Mouse (Mus musculus): ENCODE measurements around the gene Eml1. TPM values are rescaled to one million over a fixed set of nuclear protein-coding genes. Genes with fewer than 3 reads are reported as not detected.

Gene Eml1
- polyA plus RNA-seq, 1 experiment, result not detected

DNA sequence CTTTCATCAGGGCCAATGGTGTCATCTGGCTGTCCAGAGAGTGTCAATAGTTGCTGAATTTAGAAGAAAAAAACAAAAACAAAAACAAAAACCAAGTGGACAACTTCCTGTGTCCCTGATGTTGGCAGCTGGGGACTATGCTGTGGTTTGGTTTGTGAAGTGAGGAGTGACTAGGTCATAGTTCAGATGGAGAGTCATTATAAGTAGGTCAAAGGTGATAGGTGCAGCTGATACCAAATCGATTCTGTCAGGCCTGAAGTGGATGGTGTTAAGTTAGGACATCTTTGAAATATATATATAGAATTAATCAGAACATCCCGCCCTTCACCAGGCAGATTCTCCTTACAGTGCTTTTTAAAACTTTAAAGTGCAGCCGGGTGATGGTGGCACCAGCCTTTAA is 103.7 kb downstream of the Eml1 start:
- no peak for TF ChIP-seq GATA1 (IDR thresholded peaks at IDR 0.05; ENCODE audit: low read length)

DNA sequence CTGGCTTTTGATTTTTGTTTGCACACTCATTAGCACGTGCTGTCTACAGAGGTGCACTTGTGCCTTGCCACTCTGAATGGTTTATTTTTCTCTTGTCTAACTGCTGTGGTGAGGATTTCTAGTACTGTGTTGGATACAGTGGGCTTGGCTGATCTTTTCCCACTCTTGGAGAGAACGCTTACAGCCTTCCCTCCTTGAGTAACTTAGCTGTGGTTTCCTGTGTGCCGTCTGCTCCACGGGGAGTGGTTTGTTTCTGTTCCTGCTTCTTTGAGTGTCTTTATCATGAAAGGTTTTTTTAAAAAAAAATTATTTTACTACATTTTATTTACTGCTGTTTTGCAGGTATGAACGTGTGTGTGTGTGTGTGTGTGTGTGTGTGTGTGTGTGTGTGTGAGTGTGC is 108.0 kb downstream of the Eml1 start:
- no peak for TF ChIP-seq GATA1 (IDR thresholded peaks at IDR 0.05; ENCODE audit: low read length)

DNA sequence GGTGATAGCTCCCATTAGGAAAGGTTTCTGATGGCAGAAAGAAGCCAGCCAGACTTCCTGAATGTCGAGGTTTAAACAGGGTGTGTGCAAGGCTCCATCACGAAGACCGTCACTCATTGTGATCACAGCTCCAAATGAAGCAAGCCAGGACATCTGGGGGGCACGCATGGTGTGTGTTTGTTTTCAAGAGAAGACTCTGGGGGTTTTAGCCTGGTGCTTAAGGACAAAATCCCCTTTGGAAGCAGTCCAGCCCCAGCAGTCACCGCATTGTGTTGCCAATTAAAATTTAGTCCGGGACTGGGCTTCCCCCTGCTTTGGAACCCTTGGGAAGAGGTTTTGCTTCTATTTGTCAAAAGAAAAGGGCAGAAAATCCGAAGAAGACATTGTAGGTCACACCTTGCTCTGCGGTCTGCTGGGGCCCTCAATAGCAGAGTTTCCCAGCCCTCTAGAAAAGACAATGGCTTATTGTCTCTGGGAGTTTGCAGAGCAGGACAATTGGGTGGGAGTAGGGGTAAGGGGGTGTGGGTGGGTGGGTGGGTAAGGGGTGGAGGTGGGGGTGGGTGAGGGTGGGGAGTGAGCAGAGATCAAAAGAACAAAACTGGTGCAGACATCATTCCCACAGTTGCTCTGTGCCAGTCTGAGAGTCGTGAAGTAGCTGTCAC is 110.1 kb downstream of the Eml1 start:
- no peak for TF ChIP-seq GATA1 (IDR thresholded peaks at IDR 0.05; ENCODE audit: low read length)

DNA sequence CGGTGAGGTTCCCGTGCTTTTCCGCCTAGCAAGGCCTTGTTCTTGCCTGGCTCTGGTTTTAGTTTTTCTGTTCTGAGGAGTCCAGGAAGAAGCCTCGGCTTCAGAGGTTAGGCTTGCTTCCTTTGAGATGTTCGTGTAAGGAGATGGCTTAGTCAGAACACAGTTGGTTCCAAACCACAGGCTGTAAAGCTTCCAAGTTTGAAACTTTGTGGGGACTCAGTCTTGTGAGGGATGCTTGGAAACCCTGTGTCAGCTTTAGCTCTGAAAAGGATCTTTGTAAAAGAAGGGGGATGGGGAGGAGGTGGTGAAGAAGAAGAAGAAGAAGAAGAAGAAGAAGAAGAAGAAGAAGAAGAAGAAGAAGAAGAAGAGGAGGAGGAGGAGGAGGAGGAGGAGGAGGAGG is 118.3 kb downstream of the Eml1 start:
- no peak for TF ChIP-seq GATA1 (IDR thresholded peaks at IDR 0.05; ENCODE audit: low read length)

DNA sequence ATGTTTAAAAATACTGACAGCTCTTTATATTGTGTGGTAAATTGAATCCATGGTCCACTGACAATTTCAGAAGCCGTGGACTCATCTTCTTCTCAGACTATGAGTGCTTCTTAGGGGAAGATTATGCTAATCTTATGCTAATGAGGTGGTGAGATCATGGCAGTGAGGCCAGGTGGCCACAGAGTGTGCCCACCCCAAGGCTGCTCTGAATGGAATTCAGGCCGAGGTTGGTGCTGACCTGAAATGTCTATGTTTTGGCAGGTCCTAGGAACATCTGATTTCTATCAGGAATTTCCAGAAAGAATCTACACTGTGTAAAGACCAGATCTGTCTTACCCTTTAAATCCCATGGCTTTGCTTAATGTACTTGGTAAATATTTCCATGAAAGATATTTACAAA is 119.0 kb downstream of the Eml1 start:
- TF ChIP-seq GATA1 (IDR thresholded peaks at IDR 0.05; ENCODE audit: low read length), result no peak

DNA sequence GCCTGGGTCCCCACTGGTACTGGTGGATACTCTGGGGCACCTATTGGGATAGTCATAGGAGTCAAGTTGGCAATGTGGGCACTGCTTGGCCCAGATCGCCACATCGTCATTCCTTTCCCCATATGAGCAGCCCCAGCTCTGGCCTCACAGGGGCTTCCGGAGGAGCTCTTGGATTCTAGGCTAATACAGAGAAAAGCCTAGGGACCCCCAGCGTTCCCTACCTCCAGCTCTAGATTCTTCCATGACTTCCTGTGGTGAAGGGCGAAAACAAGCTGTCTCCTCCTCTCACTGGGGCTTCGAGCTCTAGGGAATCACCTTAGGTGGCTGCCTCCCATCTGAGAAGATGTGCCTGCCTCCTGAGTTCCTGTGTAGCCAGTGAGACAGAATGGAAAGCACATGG is 119.6 kb downstream of the Eml1 start:
- TF ChIP-seq GATA1 (IDR thresholded peaks at IDR 0.05; ENCODE audit: low read length), result no peak

DNA sequence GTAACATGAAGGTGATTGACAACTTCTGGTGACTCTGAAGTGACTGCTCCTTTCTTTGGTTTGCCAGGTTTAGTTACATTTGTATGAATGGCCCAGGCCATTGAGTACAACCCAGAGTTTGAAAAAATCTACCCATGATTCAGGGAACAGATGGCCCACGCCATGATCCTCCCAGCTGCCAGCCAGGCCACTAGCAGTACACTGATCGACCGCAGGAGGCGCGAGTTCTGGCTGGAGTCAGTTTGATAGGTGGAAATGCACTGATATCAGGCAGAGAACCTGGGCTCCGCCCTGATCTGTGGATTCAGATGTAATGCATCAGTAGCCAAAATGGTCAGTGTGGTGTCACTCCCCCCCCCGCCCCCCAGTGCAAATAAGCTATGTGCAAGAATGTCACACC is 120.2 kb downstream of the Eml1 start:
- no peak for TF ChIP-seq GATA1 (IDR thresholded peaks at IDR 0.05; ENCODE audit: low read length)

DNA sequence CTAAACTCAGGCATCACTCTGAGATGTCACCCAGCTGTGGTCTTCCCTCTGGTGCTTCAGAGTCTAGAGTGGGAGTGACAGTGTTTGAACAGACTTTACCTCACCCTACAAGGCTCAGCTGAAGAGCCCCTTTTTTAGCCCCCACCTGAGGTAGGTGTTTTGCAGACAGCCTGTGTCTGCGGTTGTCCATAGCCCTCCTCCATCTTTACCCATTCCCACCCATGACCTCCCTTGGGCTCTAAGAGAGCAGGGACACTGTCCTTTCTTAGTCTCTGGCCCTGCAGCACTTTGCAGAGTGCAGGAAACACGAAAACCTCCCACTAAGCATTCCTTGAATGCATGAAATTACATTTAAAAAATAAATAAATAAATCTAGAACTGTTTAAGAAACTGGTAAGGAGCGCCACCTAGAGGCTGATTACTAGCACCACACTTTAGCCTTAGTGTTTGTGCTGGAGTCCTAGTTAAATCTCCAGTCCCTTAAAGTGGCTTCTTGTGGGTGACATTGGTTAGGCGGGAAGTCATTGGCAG is 123.3 kb downstream of the Eml1 start:
- TF ChIP-seq GATA1 (IDR thresholded peaks at IDR 0.05; ENCODE audit: low read length), result no peak

DNA sequence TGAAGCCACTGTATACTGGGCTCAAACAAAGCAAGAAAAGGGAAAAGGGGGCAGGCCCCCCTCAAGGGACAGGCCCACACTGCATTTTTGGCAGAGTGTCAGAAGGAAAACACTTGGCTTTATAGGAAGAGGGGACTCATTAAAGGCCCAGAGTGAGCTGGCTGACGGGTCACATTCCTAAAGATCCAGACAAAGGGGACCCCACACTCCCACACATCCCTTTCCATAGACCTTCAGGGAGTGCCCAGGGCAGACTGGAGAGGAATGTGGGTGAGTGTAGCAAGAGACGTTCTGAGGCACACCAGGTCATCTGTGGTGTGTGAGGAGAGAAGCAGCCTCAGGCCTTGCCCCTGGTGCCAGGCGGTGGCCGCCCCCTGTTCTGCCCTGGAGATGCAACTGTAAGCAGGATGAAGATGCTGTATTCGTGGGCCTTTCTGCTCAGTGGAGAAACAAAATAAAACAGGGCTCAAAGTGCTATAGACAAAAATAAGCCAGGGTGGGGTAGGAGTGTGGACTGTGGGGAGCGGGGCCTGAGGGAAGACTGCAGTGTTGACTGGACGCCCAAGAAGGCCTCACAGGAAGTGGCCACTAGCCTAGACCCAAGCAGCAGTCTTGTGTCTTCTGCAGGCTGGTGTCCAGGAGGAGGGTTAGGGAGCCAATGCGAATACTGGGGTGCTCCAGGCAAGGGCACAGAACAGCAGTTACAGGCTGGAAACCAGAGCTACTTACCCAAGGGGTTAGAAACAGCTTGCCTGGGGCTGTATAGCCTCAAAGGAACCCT is 124.9 kb downstream of the Eml1 start:
- no peak for TF ChIP-seq GATA1 (IDR thresholded peaks at IDR 0.05; ENCODE audit: low read length)

DNA sequence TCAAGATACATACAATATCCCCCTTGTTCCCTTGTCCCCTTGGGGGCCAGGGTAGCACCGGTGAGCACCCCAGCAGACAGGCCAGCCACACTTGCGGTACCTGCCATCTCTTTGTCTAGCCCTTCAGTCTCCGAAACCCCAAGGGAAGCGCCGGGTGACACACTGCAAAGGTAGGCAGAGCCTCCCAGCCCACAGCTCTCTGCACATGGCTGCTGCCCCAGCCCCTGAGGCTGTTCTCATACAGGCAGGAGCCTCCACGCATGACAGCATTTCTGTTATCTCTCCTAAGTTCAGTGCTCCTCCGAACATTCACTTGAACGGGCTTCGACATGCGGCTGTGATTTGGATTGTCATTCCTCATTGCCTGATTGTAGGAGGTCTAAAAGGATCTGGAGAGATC is 132.3 kb downstream of the Eml1 start:
- no peak for TF ChIP-seq GATA1 (IDR thresholded peaks at IDR 0.05; ENCODE audit: low read length)

DNA sequence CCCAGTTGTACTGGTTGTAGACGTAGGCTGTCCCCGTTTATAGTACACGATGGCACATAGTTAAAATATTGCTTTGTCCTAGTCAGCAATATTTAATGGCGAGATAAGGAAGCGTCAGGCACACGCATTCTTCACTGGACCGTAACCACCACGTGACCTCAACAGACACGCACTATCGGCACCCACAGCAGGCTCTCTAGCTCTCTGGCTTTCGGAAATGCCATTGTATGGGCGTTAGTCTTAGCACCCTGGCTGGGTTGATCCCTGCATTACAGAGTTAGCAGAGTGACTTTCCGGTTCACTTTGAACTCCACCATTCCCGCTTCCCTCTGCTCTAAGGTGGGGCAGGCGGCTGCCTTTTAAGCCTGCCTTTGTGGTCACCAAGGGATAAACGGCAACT is 132.8 kb downstream of the Eml1 start:
- TF ChIP-seq GATA1 (IDR thresholded peaks at IDR 0.05; ENCODE audit: low read length), result no peak

DNA sequence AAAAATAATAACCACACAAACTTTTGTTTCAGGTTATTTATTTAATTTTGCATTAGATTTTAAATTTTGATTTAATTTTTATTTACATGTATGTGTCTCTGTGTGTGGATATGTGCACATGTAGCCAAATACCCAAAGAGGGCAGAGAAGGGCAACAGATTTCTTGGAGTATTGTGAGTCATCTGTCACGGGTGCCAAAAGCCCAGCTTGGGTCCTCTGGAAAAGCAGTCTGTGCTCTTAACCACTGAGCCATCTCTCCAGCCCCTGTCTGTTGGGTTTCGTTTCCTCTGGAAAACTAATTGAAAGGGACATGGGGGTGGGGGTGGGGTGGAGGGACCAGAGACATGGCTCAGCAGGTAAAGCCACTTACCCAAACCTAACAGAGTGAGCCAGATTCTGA is 135.1 kb downstream of the Eml1 start:
- no peak for TF ChIP-seq GATA1 (IDR thresholded peaks at IDR 0.05; ENCODE audit: low read length)

DNA sequence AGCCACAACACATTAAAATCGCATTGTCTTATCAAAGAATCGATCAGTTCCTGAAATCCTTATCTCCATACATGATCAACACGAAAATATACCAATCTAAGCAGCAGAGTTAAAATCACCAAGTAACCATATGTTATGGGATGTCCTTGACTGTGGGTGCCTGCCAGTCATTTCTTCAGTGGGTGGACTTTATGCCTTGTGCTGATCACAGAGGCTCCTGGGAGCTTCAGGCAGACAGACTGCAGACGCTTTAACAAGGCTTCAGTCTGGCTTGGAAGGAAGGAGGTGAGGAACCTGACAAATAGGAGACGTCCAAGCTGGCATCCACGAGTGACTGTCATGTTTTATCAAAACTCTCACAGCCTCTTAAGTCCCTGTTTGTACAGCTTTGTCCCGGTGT is 139.8 kb downstream of the Eml1 start:
- TF ChIP-seq GATA1 (IDR thresholded peaks at IDR 0.05; ENCODE audit: low read length), result no peak

DNA sequence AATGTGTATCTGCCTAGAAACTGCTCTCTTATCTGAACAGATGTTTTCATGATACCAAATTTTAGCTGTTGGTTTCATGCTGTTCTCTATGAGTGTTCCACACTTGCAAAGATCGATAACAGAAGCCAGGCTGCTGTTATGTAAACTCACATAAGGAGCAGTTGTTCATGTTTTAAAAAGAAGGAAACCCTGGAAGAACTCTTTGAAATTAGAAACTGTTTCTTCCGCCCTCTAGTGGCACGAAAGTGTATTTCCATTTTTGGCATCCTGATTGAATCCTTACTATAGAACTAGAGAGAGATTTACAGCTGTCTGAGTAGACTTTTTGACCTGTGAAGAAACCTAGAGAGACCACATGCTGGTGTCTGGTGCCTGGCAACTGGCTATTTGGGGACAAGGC is 140.3 kb downstream of the Eml1 start:
- TF ChIP-seq GATA1 (IDR thresholded peaks at IDR 0.05; ENCODE audit: low read length), result no peak

DNA sequence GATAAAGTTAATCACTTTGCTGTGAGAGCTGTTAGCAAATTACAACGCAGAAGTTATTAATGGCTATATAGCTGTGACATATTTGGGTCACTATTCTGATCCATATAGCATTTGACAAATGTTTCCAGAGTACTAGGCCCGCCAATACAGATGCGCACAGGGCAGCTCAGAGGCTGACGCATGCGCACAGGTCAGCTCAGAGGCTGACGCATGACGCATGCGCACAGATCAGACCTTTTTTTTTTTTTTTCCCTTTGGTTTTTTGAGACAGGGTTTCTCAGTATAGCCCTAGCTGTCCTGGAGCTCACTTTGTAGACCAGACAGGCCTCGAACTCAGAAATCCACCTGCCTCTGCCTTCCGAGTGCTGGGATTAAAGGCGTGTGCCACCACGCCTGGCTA is 144.7 kb downstream of the Eml1 start:
- no peak for TF ChIP-seq GATA1 (IDR thresholded peaks at IDR 0.05; ENCODE audit: low read length)

DNA sequence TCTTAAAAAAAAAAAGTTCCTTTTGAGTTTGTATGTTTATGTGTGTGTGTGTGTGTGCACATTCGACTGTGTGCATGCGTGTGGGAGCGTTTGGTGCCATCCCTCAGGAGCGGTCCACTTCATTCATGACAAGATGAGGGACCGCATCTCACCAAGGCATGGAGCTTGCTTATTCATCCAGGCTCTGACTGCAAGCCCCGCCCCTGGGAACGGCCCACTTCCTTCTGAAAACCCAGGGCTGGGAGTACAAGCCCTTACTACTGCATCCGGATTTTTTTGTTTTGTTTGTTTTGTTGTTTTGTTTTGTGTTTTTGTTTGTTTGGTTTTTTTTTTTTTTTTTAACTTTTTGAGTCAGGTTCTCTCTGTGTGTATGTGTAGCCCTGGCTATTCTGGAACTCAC is 148.6 kb downstream of the Eml1 start:
- TF ChIP-seq GATA1 (IDR thresholded peaks at IDR 0.05; ENCODE audit: low read length), result no peak

DNA sequence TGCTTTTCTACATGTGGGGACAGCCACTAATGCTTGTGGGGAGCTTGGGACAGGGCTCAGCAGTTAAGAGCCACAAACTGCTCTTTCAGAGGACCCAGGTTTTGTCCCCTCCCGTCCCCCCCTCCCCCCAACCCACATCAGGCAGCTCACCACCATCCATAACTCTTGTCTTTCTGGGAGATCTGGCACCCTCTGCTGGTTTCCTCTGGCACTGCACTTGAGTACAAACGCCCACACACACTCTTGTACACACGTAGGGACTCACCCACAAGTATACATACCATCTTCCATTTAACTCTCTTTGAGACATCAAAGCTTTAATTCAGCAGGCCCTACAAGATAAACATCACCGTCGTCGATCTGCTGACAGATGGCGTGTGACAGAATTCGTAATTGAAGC is 158.5 kb downstream of the Eml1 start:
- no peak for TF ChIP-seq GATA1 (IDR thresholded peaks at IDR 0.05; ENCODE audit: low read length)

Measured in G1E-ER4 (cell line).